Mouse (Mus musculus): ENCODE data around the gene Igtp. TPM values are rescaled to one million over a fixed set of nuclear protein-coding genes. Genes with fewer than 3 reads are reported as not detected.
"Not testable (repeated sequence)": the region's sequence is repeated elsewhere in the genome, so short reads cannot be mapped to it uniquely, and the experiment has no call there.

Igtp gene
- polyA plus RNA-seq, 1 experiment from 2014 or later = 8.0 TPM

DNA sequence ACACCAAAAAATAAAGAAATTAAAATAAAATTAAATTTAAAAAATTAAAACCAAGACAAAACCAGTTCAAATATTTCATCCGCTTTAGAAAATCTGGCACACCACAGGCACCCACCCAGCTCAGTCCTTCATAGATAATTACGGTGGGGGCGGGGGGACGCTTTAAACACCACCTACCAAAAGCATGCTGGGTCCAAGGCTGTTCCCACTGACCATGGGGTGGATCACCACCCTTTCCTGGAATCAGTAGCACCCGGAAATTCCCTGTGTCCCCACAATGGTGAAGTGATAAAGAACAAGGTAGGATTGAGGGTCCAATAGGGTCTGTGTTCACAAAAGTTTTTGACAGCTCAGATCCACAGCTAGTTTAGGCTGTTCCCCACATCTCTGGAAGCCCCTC, 16.5 kb downstream of the Igtp start:
- H3K9ac ChIP-seq (ENCODE audit: low read depth, low read length) = no peak overlapping the region
- peaks cover 9% of the 10 kb centered on the region for H3K4me1 ChIP-seq (replicated peaks; ENCODE audit: insufficient read depth, low read length)
- DNase-seq (ENCODE audit: low spot score) = no peak
- WGBS = 85% methylated on average over 5 of the region's 5 CpGs
- no peaks in the 10 kb centered on the region for H3K36me3 ChIP-seq (ENCODE audit: insufficient read depth, low read length)
- no peaks in the 10 kb centered on the region for H3K9me3 ChIP-seq (replicated peaks; ENCODE audit: low read length)
- H3K4me3 ChIP-seq (replicated peaks; ENCODE audit: low read depth, low read length) = no peak overlapping the region
- no peak for TF ChIP-seq CTCF (IDR thresholded peaks at IDR 0.05; ENCODE audit: low read depth)
- no peak overlapping the region for H3K27ac ChIP-seq
- no peak for ATAC-seq (replicated peaks; ENCODE audit: low FRiP score, low read depth)
- no peaks in the 10 kb centered on the region for H3K27me3 ChIP-seq (ENCODE audit: insufficient read depth, low read length)
- H3K4me2 ChIP-seq (ENCODE audit: low read length) = peak overlapping the region; percentile 80

- H3K9me3 ChIP-seq (replicated peaks; ENCODE audit: low read length) = no peaks in the 10 kb centered on the region
- ATAC-seq (replicated peaks; ENCODE audit: low FRiP score, low read depth) (no peak), DNase-seq (ENCODE audit: low spot score) (no peak)
- H3K9ac ChIP-seq (ENCODE audit: low read depth, low read length) = no peak overlapping the region
- H3K4me3 ChIP-seq (replicated peaks; ENCODE audit: low read depth, low read length) = no peak overlapping the region
- no peak overlapping the region for H3K27ac ChIP-seq
- H3K4me2 ChIP-seq (ENCODE audit: low read length) = no peak overlapping the region
- H3K36me3 ChIP-seq (ENCODE audit: insufficient read depth, low read length) = no peaks in the 10 kb centered on the region
- H3K4me1 ChIP-seq (replicated peaks; ENCODE audit: insufficient read depth, low read length) = peaks cover 9% of the 10 kb centered on the region
- H3K27me3 ChIP-seq (ENCODE audit: insufficient read depth, low read length) = no peaks in the 10 kb centered on the region
- no peak for TF ChIP-seq CTCF (IDR thresholded peaks at IDR 0.05; ENCODE audit: low read depth)
- WGBS = 85% methylated on average over 6 of the region's 6 CpGs
Observed at GRCm38 (mm10) chr11:58216823-58217222, 17.5 kb downstream of the Igtp start.

GRCm38 (mm10) chr11:58223751-58224150, 24.4 kb downstream of the Igtp start:
- Histone ChIP-seq H3K9me3 (replicated peaks; ENCODE audit: low read length) (no peaks in the 10 kb centered on the region), H3K9ac (ENCODE audit: low read depth, low read length) (no peak overlapping the region), H3K4me3 (replicated peaks; ENCODE audit: low read depth, low read length) (no peak overlapping the region), H3K4me2 (ENCODE audit: low read length) (no peak overlapping the region), H3K36me3 (ENCODE audit: insufficient read depth, low read length) (no peaks in the 10 kb centered on the region), H3K27ac (peak overlapping the region; percentile 70; the same call in 1 of the 2 replicates), H3K4me1 (replicated peaks; ENCODE audit: insufficient read depth, low read length) (0 out of 2 replicates have a peak, but pooled peaks cover 10% of the 10 kb centered on the region), H3K27me3 (ENCODE audit: insufficient read depth, low read length) (no peaks in the 10 kb centered on the region)
- TF ChIP-seq CTCF (IDR thresholded peaks at IDR 0.05; ENCODE audit: low read depth) = no peak
- WGBS = 9% methylated on average over 4 of the region's 4 CpGs
- DNase-seq (ENCODE audit: low spot score) (peak; percentile 35), ATAC-seq (replicated peaks; ENCODE audit: low FRiP score, low read depth) (no peak)

DNA sequence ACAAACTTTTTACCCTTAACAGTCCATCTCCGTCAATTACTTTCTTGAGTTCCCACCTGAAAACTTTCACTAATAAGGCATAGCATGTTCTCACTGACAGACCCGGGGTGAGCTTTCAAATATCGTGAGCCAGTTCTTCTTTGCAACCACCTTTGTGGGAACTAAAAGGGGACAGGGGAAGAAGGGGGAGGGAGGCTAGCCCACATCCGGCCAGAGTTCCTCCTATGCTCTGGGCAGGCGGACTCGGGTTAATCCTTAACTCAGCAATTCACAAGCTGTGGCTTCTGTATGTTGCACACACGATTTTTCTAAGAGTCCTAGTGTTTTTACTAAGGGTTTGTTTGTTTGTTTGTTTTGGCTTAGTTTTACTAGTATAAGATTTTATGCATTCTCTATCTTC, 25.0 kb downstream of the Igtp start:
- Histone ChIP-seq H3K27ac (0 out of 2 replicates have a peak overlapping the region, but pooled peaks have one; percentile 70), H3K9me3 (replicated peaks; ENCODE audit: low read length) (no peaks in the 10 kb centered on the region), H3K4me2 (ENCODE audit: low read length) (no peak overlapping the region), H3K4me3 (replicated peaks; ENCODE audit: low read depth, low read length) (no peak overlapping the region), H3K27me3 (ENCODE audit: insufficient read depth, low read length) (no peaks in the 10 kb centered on the region), H3K4me1 (replicated peaks; ENCODE audit: insufficient read depth, low read length) (0 out of 2 replicates have a peak, but pooled peaks cover 10% of the 10 kb centered on the region), H3K36me3 (ENCODE audit: insufficient read depth, low read length) (no peaks in the 10 kb centered on the region), H3K9ac (ENCODE audit: low read depth, low read length) (no peak overlapping the region)
- TF ChIP-seq CTCF (IDR thresholded peaks at IDR 0.05; ENCODE audit: low read depth) = no peak
- DNase-seq (ENCODE audit: low spot score) (peak; percentile 66), ATAC-seq (replicated peaks; ENCODE audit: low FRiP score, low read depth) (no peak)
- WGBS = 33% methylated on average over 7 of the region's 7 CpGs

- not testable (repeated sequence) for H3K36me3 ChIP-seq (ENCODE audit: insufficient read depth, low read length); DNase-seq (ENCODE audit: low spot score); H3K4me3 ChIP-seq (replicated peaks; ENCODE audit: low read depth, low read length); H3K4me1 ChIP-seq (replicated peaks; ENCODE audit: insufficient read depth, low read length); H3K9me3 ChIP-seq (replicated peaks; ENCODE audit: low read length); ATAC-seq (replicated peaks; ENCODE audit: low FRiP score, low read depth); H3K4me2 ChIP-seq (ENCODE audit: low read length); H3K9ac ChIP-seq (ENCODE audit: low read depth, low read length); H3K27me3 ChIP-seq (ENCODE audit: insufficient read depth, low read length)
- whole genome bisulfite sequencing = 64% methylated on average over 2 of the region's 2 CpGs
- 0 out of 2 replicates have a peak overlapping the region, but pooled peaks have one; percentile 11 for H3K27ac ChIP-seq
Observed at GRCm38 (mm10) chr11:58224872-58225271, 25.5 kb downstream of the Igtp start.

DNA sequence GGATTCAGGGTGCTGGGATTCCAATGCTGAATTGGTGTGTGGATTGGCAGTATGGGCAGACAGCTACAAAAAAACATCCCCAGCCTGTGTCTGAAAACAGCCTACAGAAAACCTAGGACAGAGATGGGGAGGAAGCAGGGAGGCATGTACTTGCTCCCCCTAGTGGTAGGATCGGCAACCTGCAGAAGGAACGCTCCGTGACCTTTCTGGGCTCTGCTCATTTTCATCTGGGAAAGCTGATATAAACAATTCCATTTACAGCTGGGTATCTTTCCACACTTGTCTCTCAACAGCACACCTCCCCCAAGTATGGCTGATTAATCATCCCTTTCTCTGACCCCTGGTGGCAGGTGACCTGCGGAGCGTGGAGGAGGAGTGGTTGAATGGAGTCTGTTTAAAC, 26.3 kb downstream of the Igtp start:
- H3K4me3 ChIP-seq (replicated peaks; ENCODE audit: low read depth, low read length) = no peak overlapping the region
- TF ChIP-seq CTCF (IDR thresholded peaks at IDR 0.05; ENCODE audit: low read depth) = peak; percentile 99
- H3K27ac ChIP-seq = peak overlapping the region; percentile 55
- WGBS = 4% methylated on average over 5 of the region's 5 CpGs
- no peaks in the 10 kb centered on the region for H3K9me3 ChIP-seq (replicated peaks; ENCODE audit: low read length)
- no peaks in the 10 kb centered on the region for H3K36me3 ChIP-seq (ENCODE audit: insufficient read depth, low read length)
- H3K27me3 ChIP-seq (ENCODE audit: insufficient read depth, low read length) = no peaks in the 10 kb centered on the region
- H3K4me1 ChIP-seq (replicated peaks; ENCODE audit: insufficient read depth, low read length) = 0 out of 2 replicates have a peak, but pooled peaks cover 10% of the 10 kb centered on the region
- no peak overlapping the region for H3K9ac ChIP-seq (ENCODE audit: low read depth, low read length)
- peak; percentile 60 for ATAC-seq (replicated peaks; ENCODE audit: low FRiP score, low read depth)
- H3K4me2 ChIP-seq (ENCODE audit: low read length) = no peak overlapping the region
- peak; percentile 94 for DNase-seq (ENCODE audit: low spot score)

- H3K4me3 ChIP-seq (replicated peaks; ENCODE audit: low read depth, low read length) = no peak overlapping the region
- H3K4me1 ChIP-seq (replicated peaks; ENCODE audit: insufficient read depth, low read length) = 0 out of 2 replicates have a peak, but pooled peaks cover 10% of the 10 kb centered on the region
- ATAC-seq (replicated peaks; ENCODE audit: low FRiP score, low read depth) (no peak), DNase-seq (ENCODE audit: low spot score) (no peak)
- H3K9ac ChIP-seq (ENCODE audit: low read depth, low read length) = no peak overlapping the region
- H3K9me3 ChIP-seq (replicated peaks; ENCODE audit: low read length) = no peaks in the 10 kb centered on the region
- no peak overlapping the region for H3K27ac ChIP-seq
- H3K4me2 ChIP-seq (ENCODE audit: low read length) = no peak overlapping the region
- no peak for TF ChIP-seq CTCF (IDR thresholded peaks at IDR 0.05; ENCODE audit: low read depth)
- no peaks in the 10 kb centered on the region for H3K27me3 ChIP-seq (ENCODE audit: insufficient read depth, low read length)
- no peaks in the 10 kb centered on the region for H3K36me3 ChIP-seq (ENCODE audit: insufficient read depth, low read length)
Observed at GRCm38 (mm10) chr11:58226425-58226824, 27.1 kb downstream of the Igtp start.

DNA sequence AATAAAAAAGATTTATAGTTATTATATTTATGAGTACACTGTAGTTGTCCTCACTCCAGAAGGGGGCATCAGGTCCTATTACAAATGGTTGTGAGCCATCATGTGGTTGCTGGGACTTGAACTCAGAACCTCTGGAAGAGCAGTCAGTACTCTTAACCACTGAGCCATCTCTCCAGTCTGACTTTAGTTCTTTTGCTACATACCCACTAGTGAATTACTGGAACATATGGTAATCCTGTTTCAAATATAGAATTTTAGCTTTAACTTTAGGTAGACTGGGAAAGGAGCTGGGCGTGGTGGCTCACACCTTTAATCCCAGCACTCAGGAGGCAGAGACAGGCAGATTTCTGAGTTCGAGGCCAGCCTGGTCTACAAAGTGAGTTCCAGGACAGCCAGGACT, 28.7 kb downstream of the Igtp start:
- not testable (repeated sequence) for H3K27me3 ChIP-seq (ENCODE audit: insufficient read depth, low read length)

More for the DNA sequence above, 28.7 kb downstream of the Igtp start:
- not testable (repeated sequence) for H3K4me3 ChIP-seq (replicated peaks; ENCODE audit: low read depth, low read length); DNase-seq (ENCODE audit: low spot score); H3K9me3 ChIP-seq (replicated peaks; ENCODE audit: low read length); H3K4me2 ChIP-seq (ENCODE audit: low read length); ATAC-seq (replicated peaks; ENCODE audit: low FRiP score, low read depth); H3K4me1 ChIP-seq (replicated peaks; ENCODE audit: insufficient read depth, low read length); H3K36me3 ChIP-seq (ENCODE audit: insufficient read depth, low read length); H3K27ac ChIP-seq; H3K9ac ChIP-seq (ENCODE audit: low read depth, low read length)
- 97% methylated on average over 2 of the region's 2 CpGs for WGBS

Data from kidney, postnatal 0 days (tissue).